Mouse (Mus musculus) cerebellum, postnatal 36 days (tissue): ENCODE results near the gene Chdh.
A peak's percentile ranks its signal among the peaks of the same experiment; 100 is the strongest.

Source experiments
- DNase-seq, 2 experiments: peaks; one replicate each; pipeline ENCODE4 v3.0.0; 2021 to 2022; ENCODE audit warnings: mixed read lengths in 2 of 2

Chdh gene

GRCm38 (mm10) chr14:30014487-30014886 lies 5.7 kb downstream of the Chdh start:
- DNase-seq, result no peak

- DNase-seq, result no peak
These were observed 6.2 kb downstream of the Chdh start for GRCm38 (mm10) chr14:30015008-30015407.

- no peak for DNase-seq
These were observed 7.8 kb downstream of the Chdh start for GRCm38 (mm10) chr14:30016666-30017065.

- no peak for DNase-seq
These were observed 9.1 kb downstream of the Chdh start for GRCm38 (mm10) chr14:30017794-30018462.

- no peak for DNase-seq
These were observed 9.6 kb downstream of the Chdh start for GRCm38 (mm10) chr14:30018463-30018801.

DNA sequence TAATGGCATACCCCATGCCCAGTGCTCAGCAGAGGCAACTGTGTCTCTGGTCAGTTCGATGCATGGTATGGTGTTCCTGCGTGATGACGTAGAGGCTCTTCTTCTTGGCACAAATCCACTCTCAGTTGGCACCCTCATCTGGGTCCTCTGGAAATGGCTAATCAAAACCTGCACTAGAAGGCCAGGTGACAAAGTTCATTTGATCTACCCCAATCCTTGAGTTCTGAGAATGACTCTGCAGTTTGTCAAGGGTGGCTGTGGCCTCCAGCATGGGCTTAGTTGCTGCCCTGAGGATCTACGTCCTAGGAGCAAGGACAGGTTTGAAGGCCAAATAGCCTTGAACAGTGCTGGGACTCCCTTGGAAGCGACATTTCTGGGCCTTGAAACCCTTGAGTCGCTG lies 10.0 kb downstream of the Chdh start:
- no peak for DNase-seq

DNA sequence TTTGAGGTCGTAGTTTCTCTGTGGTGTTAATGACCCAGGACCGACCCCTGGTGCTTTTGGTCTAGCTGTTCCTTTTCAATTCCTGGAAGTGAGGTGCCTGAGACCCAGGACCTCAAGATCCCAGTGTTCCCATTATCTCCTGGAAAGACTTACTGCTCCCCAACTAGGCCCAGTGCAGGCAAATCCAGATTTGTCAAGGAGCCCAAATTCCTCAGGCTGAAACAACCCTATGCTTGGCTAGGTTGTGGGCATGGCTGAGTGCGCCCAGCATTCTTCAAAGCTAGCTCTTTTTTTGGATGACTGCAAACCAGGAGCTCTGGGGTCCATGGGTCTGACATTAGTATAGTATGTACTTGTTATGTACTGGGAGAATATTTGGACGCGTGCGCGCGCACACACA lies 10.6 kb downstream of the Chdh start:
- DNase-seq, result no peak

GRCm38 (mm10) chr14:30019792-30020575 lies 11.2 kb downstream of the Chdh start:
- no peak for DNase-seq

DNA sequence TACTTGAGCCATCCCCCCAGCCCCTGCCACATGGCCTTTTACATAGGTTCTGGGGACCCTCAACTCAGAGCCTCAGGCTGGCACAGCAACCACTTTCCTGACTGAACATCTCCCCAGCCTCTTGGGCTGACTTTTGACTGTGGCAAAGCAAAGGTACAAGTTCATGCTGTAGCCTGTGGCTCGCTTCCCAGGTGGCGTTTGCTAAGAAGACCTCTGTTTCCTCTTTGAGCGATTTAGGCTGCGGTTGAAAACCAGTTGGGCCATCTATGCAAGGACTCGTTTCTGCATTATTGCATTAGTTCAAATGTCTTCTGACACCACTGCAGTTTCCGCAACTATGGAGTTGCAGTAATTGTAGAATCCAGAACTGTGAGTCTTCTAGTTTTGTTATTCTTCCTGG lies 13.6 kb downstream of the Chdh start:
- no peak for DNase-seq

- no peak for DNase-seq
These were observed 15.6 kb downstream of the Chdh start for GRCm38 (mm10) chr14:30024387-30024786.

- peak in 1 of 2 experiments; percentile 30 for DNase-seq
These were observed 18.6 kb downstream of the Chdh start for GRCm38 (mm10) chr14:30027378-30027777.

DNA sequence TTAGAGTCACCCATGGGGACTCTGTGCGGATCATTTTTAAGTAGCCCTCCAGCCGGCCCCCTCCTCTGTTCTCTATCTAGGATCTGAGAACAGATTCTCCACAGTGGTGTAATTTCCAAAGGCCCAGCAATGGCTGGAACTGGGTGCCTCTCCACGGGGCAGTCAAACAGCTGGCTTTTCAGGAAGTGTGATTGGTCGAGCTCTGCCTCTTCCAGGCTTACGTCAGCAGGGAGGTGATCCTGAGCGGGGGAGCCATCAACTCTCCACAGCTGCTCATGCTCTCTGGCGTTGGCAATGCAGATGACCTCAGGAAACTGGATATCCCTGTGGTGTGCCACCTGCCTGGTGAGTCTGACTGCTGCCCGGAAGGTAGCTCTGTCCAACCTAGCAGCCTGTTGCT lies 24.6 kb downstream of the Chdh start:
- no peak for DNase-seq

- DNase-seq, result no peak
These were observed 29.6 kb downstream of the Chdh start for GRCm38 (mm10) chr14:30038431-30038830.

DNA sequence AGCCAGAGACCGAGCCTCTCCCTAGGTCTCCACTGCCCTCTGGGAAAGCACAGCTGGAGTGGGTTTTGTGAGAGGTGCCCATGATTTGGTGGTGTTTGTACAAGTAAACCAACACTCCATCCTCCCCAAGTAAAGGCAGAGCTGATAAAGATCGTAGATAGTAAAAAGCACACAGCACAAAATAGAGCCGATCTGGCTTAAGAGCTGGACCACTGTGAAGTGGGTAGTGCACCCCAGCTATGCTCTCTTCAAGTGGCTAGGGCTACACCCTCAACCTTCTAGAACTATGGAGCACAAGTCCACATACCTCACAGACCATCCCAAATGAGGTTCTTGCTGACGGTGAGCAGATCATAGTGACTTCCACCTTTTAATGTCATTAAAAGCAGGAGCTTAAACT lies 30.6 kb downstream of the Chdh start:
- no peak for DNase-seq

DNA sequence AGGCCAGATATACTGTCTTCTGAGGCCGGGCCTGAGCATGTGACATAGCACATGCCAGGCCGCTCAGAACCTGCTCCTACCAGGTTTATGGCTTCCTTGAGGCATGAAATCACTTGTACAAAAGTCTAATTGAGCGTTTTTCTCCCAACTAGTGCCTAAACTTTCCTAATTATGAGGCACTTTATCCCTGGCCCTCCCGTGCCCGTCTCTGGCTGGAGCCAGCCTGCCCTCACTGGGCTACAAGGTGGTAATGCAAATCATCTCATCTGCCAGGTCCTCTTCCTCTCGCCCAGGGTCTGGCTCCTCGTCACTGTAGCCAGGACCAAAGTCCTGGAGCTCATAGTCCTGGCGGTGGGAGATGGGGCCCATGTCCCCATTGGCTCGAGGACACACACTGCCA lies 33.0 kb downstream of the Chdh start:
- no peak for DNase-seq

DNA sequence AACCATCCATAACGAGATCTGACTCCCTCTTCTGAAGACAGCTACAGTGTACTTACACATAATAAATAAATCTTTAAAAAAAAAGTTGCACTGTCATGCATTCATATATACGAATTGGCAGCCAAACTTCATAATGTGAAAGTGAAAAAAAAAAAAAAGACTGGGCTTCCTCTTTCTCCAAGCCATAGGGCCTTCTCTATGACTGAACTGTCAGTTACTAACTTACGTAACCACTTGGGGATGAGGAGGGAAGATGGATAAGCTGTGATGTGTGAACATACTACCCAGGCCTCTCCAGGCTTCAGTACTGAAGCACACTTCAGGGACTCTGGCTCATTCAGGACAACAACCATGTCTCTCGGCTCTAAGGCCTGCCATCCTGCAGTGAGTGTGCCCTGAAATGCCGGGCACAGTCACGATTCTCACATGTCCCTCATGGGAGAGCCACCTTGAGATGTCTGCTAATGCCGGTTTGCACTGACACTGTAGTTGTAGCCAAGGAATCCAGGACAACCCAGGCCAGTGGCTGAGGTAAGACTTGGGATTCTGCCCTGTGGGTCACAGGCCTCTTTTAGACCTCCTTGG lies 34.6 kb downstream of the Chdh start:
- DNase-seq, result no peak

GRCm38 (mm10) chr14:30045239-30045638 lies 36.4 kb downstream of the Chdh start:
- no peak for DNase-seq

DNA sequence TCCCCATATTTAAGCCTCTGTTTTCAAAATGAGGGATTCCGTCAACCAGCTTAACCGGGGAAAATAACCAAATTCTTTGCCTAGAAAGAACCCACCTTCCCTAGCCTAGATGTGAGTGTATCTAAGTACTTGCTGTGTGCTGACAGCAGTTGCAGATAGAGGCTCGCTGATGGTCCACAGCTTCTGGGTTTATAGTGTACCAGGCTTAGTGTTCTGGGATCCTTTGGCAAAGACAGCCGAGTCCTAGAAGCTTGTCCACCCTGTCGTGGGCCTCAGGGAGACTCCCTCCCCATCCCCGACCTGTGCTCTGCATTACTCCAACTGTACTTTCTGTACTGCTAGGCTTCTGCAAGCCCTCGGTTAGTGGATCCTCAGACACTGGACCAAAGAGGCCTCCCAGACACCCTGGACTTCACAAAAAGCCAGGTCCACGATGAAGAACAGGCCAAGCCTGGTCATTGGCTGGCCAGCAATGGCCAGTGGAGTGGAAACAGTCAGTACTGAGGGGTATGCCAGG lies 36.9 kb downstream of the Chdh start:
- DNase-seq, result no peak

DNA sequence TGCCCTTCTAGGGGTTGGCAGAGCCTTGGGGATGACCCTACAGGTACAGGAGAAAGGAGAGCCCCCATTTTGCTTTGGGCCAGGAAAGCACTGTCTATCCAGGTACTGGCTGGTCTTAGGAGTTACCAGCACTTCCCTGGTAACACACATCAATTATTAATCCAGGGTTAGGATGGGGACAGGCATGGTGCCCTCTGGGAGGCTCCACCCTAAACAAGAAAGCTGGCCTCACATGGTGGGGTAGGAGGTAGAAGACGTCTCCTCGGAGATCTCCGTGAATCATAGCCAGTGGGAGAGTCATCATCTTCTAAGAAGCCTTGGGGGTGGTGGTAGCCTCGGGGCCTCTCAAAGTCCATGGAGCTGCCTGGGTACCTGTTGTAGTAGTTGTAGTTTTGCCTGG lies 38.2 kb downstream of the Chdh start:
- DNase-seq, result no peak

DNA sequence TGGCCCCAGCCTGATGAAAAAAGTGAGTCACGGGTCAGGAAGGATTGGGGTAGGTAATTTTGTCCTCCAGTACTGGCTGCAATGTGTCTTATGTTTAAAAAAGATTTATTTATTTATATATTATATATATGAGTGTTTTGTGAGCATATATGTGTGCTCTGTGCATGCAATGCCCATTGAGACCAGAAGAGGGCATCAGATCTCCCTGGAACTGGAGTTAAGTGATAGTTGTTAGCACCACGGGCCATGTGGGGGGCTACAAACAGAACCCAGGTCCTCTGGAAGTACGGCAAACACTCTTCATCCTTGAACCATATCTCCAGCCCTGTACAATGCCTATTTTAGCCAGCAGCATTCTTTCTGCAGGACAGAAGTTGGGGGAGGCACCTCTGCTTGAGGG lies 39.2 kb downstream of the Chdh start:
- no peak for DNase-seq

GRCm38 (mm10) chr14:30050280-30050679 lies 41.5 kb downstream of the Chdh start:
- no peak for DNase-seq

DNA sequence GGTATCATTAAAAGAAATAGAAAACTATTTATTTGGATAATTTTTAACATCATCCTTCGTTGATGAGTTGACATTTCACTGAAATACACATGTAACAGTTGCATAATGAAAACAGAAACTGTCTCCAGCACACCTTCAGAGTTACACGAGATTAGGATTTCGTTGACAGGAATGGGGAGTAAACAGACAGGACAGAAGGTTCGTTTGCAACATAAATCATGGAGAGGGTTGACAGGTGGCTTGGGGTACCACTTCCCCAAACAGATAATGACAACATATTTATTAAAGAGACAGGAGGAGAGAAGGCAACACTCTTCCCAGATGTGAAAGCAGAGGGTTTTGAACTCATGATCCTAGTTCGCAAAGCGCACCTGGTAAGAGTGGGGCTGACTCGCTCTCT lies 46.1 kb downstream of the Chdh start:
- no peak for DNase-seq

DNA sequence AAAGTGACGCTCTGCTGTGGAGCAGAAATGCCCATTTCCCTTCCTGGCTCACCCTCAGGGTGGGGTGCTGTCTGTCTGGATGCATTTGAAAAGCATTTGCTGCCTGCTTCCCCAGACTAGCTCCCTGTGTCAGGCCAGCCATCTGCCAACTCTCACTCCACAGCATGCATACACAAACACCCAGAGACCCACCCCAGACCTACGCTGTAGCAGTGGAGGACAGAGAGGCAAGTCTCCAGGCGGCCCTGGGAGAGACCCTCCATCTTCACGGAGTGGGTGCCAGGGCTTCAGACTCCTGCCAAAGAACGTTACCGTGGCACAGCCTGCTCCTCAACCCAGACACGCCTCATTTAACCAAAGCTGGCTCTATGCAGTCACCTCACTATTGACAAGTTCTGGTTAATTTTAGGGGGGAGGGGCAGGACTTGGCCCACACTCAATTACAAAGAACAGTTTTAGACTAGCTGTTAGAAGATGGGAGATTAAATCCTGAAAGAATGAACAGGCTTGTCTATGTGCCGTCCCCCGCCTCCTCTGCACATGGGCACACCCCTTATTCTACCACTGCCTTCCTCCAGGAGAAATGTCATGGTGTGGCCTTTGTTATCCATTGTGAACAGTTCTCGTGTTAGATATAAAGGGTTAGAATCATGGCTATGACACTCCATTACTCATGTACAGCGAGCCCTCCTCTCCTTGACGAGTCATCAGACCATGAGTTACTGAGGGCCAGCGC lies 47.4 kb downstream of the Chdh start:
- DNase-seq, result no peak
